Mouse (Mus musculus): ENCODE measurements around the gene Phf2. TPM values are rescaled to one million over a fixed set of nuclear protein-coding genes. Genes with fewer than 3 reads are reported as not detected.

Phf2 gene
- polyA plus RNA-seq, 1 experiment from 2014 or later = 12.2 TPM

DNA sequence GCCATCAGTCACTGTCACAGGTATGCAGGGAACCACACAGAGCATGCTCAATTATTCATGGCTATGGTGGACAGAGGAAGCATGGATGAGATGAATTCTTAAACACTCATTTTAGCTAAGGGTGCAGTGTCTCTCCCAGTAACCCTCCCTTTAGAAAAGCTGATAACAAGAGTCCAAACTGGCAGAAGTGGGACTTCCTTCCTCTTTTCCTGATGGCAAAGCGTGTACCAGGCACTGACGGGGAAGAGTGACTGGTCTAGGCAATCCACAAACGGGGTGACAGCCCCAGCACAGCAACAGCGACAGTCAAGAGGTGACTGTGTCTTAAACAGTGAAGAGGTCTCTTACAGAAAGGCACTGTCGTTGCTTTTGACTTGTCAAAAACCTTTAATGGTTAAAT is 24.5 kb upstream of the Phf2 start:
- H3K27me3 ChIP-seq (ENCODE audit: insufficient read depth, low read length) = no peaks in the 10 kb centered on the region
- no peaks in the 10 kb centered on the region for H3K4me1 ChIP-seq (ENCODE audit: insufficient read depth)
- DNase-seq = no peak
- TF ChIP-seq CTCF (IDR thresholded peaks at IDR 0.05; ENCODE audit: low read depth) = no peak
- WGBS = 81% methylated on average over 5 of the region's 5 CpGs
- ATAC-seq (ENCODE audit: insufficient read depth) = no peak
- no peaks in the 10 kb centered on the region for H3K9me3 ChIP-seq (ENCODE audit: low read depth, low read length)
- no peak overlapping the region for H3K27ac ChIP-seq (ENCODE audit: low read depth)
- no peak overlapping the region for H3K9ac ChIP-seq
- H3K36me3 ChIP-seq (ENCODE audit: insufficient read depth) = peaks cover 76% of the 10 kb centered on the region
- no peak overlapping the region for H3K4me3 ChIP-seq (ENCODE audit: low read depth, low read length)
- H3K4me2 ChIP-seq = no peak overlapping the region

- no peak for ATAC-seq (ENCODE audit: insufficient read depth)
- H3K4me3 ChIP-seq (ENCODE audit: low read depth, low read length) = no peak overlapping the region
- no peaks in the 10 kb centered on the region for H3K9me3 ChIP-seq (ENCODE audit: low read depth, low read length)
- H3K27me3 ChIP-seq (ENCODE audit: insufficient read depth, low read length) = no peaks in the 10 kb centered on the region
- no peaks in the 10 kb centered on the region for H3K4me1 ChIP-seq (ENCODE audit: insufficient read depth)
- H3K27ac ChIP-seq (ENCODE audit: low read depth) = no peak overlapping the region
- TF ChIP-seq CTCF (IDR thresholded peaks at IDR 0.05; ENCODE audit: low read depth) = no peak
- 78% methylated on average over 4 of the region's 4 CpGs for WGBS
- peaks cover 80% of the 10 kb centered on the region for H3K36me3 ChIP-seq (ENCODE audit: insufficient read depth)
- no peak overlapping the region for H3K4me2 ChIP-seq
- DNase-seq = no peak
- no peak overlapping the region for H3K9ac ChIP-seq
Measured at GRCm38 (mm10) chr13:48890260-48890960, 19.5 kb upstream of the Phf2 start.

GRCm38 (mm10) chr13:48878534-48878933 is 7.6 kb upstream of the Phf2 start:
- peak; percentile 98 for ATAC-seq (ENCODE audit: insufficient read depth)
- 0% methylated on average over 36 of the region's 36 CpGs for WGBS
- H3K9ac ChIP-seq = peak overlapping the region; percentile 78
- no peaks in the 10 kb centered on the region for H3K9me3 ChIP-seq (ENCODE audit: low read depth, low read length)
- H3K4me2 ChIP-seq = peak overlapping the region; percentile 84
- no peaks in the 10 kb centered on the region for H3K27me3 ChIP-seq (ENCODE audit: insufficient read depth, low read length)
- TF ChIP-seq CTCF (IDR thresholded peaks at IDR 0.05; ENCODE audit: low read depth) = no peak
- H3K4me3 ChIP-seq (ENCODE audit: low read depth, low read length) = peak overlapping the region; percentile 42
- peaks cover 31% of the 10 kb centered on the region for H3K36me3 ChIP-seq (ENCODE audit: insufficient read depth)
- peak overlapping the region; percentile 87 for H3K27ac ChIP-seq (ENCODE audit: low read depth)
- DNase-seq = peak; percentile 99
- no peaks in the 10 kb centered on the region for H3K4me1 ChIP-seq (ENCODE audit: insufficient read depth)

DNA sequence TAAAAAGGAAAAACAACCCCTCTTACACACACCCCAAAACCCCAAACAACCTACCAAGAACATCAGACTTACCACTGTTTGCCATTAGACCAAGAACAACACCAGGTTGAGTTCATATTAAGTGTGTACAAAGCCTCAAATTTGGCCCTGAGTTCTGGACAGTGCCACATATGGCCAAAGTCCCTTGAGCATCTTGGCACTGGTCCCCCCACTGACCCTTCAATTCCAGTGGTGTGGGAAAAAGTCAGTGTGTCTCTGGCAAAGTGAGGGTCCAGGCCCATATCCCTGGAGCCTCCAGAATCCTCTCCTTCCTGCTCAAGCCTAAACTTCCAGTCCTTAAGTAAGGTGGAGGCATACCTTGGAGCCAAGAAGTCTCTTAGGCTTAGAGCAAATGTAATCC is 6.9 kb upstream of the Phf2 start:
- Histone ChIP-seq H3K4me1 (ENCODE audit: insufficient read depth) (no peaks in the 10 kb centered on the region), H3K36me3 (ENCODE audit: insufficient read depth) (peaks cover 29% of the 10 kb centered on the region), H3K4me2 (peak overlapping the region; percentile 84), H3K4me3 (ENCODE audit: low read depth, low read length) (peak overlapping the region; percentile 42; the same call in 1 of the 2 replicates), H3K27ac (ENCODE audit: low read depth) (peak overlapping the region; percentile 87), H3K27me3 (ENCODE audit: insufficient read depth, low read length) (no peaks in the 10 kb centered on the region), H3K9ac (peak overlapping the region; percentile 78), H3K9me3 (ENCODE audit: low read depth, low read length) (no peaks in the 10 kb centered on the region)
- no peak for ATAC-seq (ENCODE audit: insufficient read depth)
- no peak for TF ChIP-seq CTCF (IDR thresholded peaks at IDR 0.05; ENCODE audit: low read depth)
- DNase-seq = no peak

DNA sequence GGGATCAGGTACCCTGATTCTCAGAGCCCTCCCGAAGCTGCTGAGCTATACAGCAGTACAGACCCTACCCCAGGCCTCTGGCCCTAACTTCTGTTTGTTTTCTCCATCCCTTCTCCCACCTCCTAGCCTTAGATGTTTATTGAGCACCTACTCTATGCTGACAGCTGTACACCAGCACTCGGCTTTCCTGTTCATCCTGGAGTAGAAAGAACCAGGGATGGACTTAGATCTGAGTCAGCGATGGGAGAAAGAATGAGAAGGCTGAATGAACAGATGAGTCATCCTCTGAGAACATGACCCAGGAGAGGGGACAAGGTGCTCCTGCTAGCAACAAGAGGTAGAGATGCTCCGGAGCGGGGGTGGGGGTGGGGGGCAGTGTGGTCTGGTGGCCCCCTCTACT is 1.8 kb upstream of the Phf2 start:
- H3K9ac ChIP-seq = no peak overlapping the region
- H3K4me3 ChIP-seq (ENCODE audit: low read depth, low read length) = no peak overlapping the region
- no peaks in the 10 kb centered on the region for H3K9me3 ChIP-seq (ENCODE audit: low read depth, low read length)
- ATAC-seq (ENCODE audit: insufficient read depth) = no peak
- no peak overlapping the region for H3K4me2 ChIP-seq
- DNase-seq = no peak
- TF ChIP-seq CTCF (IDR thresholded peaks at IDR 0.05; ENCODE audit: low read depth) = no peak
- no peaks in the 10 kb centered on the region for H3K27me3 ChIP-seq (ENCODE audit: insufficient read depth, low read length)
- WGBS = 70% methylated on average over 5 of the region's 5 CpGs
- no peak overlapping the region for H3K27ac ChIP-seq (ENCODE audit: low read depth)
- H3K4me1 ChIP-seq (ENCODE audit: insufficient read depth) = peaks cover 15% of the 10 kb centered on the region
- H3K36me3 ChIP-seq (ENCODE audit: insufficient read depth) = 0 out of 2 replicates have a peak, but pooled peaks cover 5% of the 10 kb centered on the region

DNA sequence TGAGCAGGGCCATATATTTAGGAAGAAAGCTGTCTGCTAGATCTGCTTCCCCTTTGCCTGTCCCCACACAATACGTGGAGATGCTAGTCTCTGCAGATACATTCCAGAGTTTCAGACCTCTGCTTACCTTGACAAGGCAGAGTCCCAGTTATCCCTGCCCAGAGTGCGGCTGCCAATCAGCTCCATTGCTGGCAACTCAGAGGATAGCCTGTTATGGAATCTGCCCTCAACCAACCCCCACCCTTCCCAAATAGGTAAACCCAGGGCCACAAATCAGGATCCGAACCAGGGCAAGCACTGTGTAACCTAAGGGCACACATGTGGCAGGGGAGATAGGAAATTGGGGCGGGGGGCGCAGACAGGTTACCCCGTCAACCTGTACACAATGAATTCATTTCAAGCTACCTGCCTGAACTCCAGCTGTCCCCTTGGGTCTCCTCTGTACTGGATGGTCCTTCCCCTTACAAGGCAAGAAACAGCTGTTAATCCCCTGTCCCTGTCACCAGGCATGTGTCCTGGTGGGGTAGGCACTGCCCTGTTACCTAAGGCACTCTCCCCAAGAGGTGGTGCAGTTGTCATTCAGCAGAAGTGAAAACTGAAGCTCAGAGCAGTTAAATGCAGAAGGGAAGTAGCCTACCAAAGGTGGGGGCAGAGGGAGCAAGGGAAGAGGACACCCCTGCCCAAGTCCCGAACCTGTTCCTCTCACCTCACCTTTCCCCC is 1.1 kb upstream of the Phf2 start:
- H3K9me3 ChIP-seq (ENCODE audit: low read depth, low read length) = no peaks in the 10 kb centered on the region
- H3K36me3 ChIP-seq (ENCODE audit: insufficient read depth) = 0 out of 2 replicates have a peak, but pooled peaks cover 5% of the 10 kb centered on the region
- peaks cover 15% of the 10 kb centered on the region for H3K4me1 ChIP-seq (ENCODE audit: insufficient read depth)
- H3K9ac ChIP-seq = peak overlapping the region; percentile 99
- H3K4me3 ChIP-seq (ENCODE audit: low read depth, low read length) = peak overlapping the region; percentile 78
- no peak for TF ChIP-seq CTCF (IDR thresholded peaks at IDR 0.05; ENCODE audit: low read depth)
- no peak for DNase-seq
- 58% methylated on average over 7 of the region's 7 CpGs for WGBS
- 0 out of 2 replicates have a peak, but pooled peaks have one; percentile 4 for ATAC-seq (ENCODE audit: insufficient read depth)
- peak overlapping the region; percentile 93; the same call in 1 of the 2 replicates for H3K27ac ChIP-seq (ENCODE audit: low read depth)
- peak overlapping the region; percentile 94 for H3K4me2 ChIP-seq
- no peaks in the 10 kb centered on the region for H3K27me3 ChIP-seq (ENCODE audit: insufficient read depth, low read length)
